Mouse (Mus musculus) R1 (cell line): ENCODE results near the gene Spata18.

Experiments used
- DNase-seq: peaks from one replicate; pipeline ENCODE4 v3.0.0-alpha.2; 2018; ENCODE audit warnings: low read depth, low spot score

The Spata18 gene

GRCm38 (mm10) chr5:73666695-73667094, 15.5 kb downstream of the Spata18 start:
- no peak for DNase-seq

DNA sequence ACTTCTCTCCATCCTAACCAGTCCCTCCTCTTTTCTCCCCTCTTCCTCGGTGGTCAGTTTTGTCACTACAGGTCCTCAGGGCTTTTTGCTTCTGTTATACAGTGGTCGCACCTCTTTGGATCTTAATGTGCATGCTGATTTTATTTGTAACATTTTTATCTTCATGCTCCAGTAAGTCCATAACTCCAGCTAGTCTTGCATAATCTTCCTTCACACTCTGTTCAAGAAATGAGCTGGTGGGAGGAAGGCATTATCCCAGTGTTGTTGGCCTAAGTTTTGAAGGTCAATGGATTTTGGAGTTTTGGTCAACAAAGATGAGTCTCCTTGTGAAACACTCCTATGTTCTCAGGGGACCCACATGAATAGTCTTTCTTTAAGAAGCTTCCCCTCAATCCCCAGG, 16.7 kb downstream of the Spata18 start:
- DNase-seq, result no peak

- DNase-seq, result no peak
Observed at GRCm38 (mm10) chr5:73669386-73669785, 18.2 kb downstream of the Spata18 start.

DNA sequence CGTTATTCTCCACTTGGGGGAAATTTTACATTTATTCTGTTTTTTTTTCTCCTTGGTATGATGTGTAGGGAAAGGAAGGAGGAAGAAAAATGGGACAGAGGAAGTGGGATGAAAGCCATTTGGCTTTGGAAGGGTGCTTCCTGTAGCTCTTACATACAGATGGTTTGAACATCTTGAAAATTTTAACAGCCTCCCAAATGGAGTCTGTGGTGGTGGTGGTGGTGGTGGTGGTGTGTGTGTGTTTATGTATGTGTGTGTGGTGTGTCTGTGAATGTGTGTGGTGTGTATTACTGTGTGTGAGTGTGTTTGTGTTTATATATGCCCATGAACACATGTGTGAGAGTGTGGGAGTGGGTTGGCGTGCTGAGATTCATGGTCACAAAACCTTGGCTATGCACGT, 24.4 kb downstream of the Spata18 start:
- DNase-seq, result no peak

DNA sequence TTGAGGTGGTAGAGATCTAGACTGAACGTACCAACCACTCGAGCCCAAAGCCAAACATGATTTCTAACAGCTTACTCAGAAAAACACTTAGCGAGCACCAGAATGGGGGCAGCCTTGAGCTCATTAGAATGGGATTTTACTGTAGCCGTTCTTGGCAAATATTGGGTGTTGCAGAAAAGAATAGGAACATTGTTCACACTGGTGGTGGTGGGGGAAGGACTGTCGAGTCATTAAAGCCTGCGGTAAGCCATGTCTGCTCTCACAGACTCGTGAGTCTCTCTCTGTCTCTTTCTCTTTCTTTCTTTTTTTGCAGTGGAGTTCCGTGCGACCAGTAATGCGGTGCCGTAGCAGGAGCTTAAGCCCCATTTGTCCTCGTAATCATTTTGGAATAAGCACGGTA, 25.4 kb downstream of the Spata18 start:
- no peak for DNase-seq

- no peak for DNase-seq
Observed at GRCm38 (mm10) chr5:73683221-73683620, 32.0 kb downstream of the Spata18 start.

DNA sequence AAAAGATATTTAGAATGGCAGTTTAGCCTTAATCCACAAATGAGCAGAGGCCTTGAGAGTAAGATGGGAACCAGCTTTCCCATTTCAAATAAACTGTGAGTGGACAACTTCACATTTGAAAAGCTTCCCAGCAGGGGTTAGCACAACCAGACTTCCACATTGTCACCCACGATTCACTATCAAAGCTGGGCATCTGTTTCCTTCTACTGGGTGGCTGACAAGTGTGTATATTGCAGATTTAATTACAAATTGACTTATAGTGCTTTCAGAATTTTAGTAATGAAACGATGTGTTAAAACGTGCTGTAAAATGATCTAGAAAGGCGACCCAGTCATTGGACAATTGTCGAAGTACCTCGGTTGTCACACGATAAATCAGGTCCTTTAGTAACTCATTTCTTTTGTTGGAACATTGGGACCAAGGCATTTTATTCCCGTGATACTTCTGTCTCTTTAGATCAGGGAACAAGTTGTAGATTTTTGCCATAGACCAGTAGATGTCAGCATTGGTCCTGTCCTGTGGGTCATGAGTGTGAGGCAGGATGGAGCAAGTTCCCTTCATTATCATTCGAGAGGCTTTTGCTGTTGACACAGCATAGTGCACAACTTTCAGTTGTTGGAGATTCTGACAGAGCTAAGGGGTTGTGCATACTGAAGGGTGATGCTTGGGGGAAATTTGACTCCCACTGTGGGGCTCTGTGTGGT, 32.7 kb downstream of the Spata18 start:
- no peak for DNase-seq

GRCm38 (mm10) chr5:73686149-73686548, 35.0 kb downstream of the Spata18 start:
- DNase-seq, result peak; percentile 30

- no peak for DNase-seq
Observed at GRCm38 (mm10) chr5:73688576-73688975, 37.4 kb downstream of the Spata18 start.

DNA sequence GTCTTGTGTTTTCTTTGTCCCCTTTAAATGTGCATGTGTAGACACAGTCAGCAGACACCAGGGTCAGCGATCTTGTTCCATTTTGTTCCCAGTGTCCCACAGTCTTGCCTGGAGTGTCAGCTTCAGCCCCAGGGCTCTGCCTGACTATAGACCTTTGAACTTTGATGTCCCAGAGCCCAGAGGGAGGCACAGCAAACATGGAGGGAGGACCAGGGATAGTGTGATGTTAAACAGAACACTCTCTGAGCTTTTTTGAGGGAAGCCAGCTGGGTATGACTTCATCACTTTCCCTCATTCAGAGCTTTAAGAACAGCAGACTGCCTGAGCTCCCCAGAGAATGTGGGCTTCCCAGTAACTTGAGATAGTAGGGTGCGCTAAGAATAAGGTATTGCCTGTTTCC, 39.0 kb downstream of the Spata18 start:
- no peak for DNase-seq

- DNase-seq, result peak; percentile 96
Observed at GRCm38 (mm10) chr5:73691723-73692520, 40.7 kb downstream of the Spata18 start.

DNA sequence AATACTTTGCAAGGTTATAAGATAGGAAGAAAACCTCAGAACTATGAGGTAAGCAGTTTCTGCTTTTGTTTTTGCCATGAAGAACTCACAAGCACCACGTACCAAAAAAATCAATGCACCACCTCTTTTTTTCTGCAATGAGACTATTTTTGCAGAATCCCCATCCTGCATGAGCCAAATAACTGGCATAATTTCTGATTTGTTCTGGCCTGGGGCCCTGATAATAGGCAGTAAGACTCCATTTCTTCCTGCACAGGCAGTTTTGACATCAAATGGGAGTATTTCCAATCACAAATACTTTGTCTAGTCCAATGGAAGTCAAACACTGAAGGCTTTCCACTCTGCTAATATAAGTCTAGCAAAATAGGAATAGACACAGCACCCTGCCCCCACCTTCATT, 42.6 kb downstream of the Spata18 start:
- DNase-seq, result no peak

GRCm38 (mm10) chr5:73694254-73695015, 43.3 kb downstream of the Spata18 start:
- no peak for DNase-seq

DNA sequence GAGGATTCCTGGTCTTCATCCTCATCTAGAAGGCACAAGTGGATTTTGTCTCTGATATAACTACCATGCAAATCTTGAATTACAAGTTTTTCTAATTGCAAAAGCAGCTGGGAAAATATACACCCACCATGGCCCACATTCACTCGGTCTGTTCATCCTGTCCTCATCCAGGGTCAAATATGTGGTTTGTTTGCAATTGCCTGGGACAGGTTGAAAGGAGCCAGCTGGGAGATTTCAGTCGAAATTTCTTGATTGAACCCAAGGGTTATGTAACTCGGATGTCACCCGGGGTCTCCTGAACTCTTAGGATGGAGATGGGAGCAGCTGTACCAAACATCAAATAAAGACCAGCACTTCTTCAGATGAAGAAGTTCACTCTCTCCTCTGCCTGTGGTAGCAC, 46.5 kb downstream of the Spata18 start:
- DNase-seq, result no peak

DNA sequence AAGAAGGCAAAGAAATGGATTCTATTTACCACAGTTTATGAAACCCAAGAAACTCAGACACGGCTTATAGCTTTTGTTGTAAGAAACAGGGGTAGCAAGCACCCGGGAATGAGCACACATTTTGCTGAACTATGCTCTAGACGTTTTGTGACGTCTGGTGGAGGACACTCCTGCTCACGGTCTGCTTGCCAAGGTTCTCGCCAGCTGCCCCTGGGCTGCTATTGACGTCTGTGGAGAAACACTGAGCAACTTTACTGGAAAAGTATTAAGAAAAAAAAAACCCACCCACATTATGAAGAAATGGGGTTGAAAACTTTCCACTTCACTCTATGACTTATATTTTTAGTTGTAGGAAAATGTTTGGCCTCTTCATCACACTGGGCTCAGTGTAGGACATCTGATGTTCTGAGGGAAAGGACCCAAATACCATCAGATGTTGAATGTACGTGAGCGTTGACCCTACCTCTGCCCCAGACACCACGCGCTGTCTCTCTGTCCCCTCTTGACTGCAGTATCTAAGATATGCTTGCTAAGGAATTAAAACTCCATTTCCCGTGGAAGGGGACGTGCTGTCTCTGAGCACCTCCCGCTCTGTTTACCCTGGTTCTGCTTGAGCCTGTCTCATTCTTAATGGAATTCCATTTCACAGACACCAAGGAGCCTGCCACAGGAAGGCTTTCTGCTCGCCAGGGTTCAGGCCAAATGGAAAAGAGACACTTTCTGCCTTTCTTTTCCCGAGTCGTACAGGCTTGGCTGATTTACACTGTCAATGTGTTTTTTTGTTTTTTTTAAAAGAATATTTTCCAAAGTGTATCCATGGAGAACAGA, 50.1 kb downstream of the Spata18 start:
- DNase-seq, result no peak

GRCm38 (mm10) chr5:73701946-73702710, 50.9 kb downstream of the Spata18 start:
- no peak for DNase-seq

DNA sequence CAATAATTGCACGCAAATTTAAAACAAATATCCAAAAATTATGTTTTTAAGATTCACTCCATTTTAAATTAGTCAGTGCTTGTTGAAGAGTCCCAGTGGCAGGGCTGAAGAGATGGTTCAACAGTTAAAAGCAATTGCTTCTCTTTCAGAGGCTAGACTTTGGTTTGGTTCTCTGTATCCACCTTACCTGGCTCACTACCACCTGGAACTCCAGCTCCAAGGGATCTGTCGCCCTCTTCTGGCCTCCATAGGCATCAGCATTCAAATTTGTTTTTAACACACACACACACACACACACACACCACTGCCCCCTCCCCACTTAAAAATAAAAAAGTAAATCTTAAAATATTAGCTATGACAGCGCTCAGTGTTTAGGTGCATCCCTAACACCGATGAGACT, 51.9 kb downstream of the Spata18 start:
- DNase-seq, result peak; percentile 48

- peak; percentile 45 for DNase-seq
Observed at GRCm38 (mm10) chr5:73704263-73704662, 53.1 kb downstream of the Spata18 start.

DNA sequence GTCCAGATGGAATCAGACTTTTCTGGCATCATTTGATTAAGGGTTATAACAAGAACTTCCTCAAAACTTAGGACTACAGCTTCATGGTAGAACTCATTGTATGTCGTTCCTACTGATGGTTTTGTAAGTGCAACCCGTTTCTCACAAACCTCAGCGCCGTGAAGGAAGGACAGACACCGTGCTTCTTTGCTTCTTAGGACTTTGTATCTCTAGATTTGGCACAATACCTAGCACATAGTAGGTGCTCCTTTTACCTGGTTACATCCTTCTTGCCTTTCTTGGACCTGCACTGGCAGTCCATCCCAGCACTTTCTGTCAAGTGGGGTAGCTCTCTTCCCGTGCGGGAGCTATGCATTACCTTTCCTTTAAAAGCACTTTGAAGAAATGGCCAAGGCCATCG, 53.6 kb downstream of the Spata18 start:
- no peak for DNase-seq

DNA sequence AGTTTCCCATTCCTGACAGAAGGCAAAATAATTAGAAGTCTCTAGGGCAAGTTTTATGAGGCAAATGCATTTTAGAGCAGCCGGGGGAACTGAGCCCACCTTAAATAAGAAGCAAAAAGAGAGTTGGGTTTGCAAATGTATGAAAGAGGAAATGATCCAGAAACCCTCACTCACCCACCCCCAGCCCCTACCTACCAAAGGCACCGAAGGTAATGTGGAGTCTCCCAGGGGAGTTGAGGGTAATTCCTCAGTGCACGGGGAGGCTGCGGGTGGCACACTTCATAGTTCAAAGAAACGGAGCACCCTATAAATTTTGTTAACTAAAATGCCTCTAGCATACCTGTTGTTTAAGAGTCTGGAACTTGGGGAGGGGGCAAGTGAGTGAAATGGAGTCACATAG, 54.1 kb downstream of the Spata18 start:
- no peak for DNase-seq

GRCm38 (mm10) chr5:73712852-73713251, 61.7 kb downstream of the Spata18 start:
- no peak for DNase-seq
